Mouse (Mus musculus) olfactory bulb, adult 2 months (tissue): Measurements from ENCODE around the gene Nktr.

ENCODE experiments used
- CTCF ChIP-seq: fragments of 200-500 bp; IDR thresholded peaks from 2 replicates; pipeline ENCODE4 v1.5.1; 2012; ENCODE audit warnings: low read depth, mild to moderate bottlenecking, low read length, moderate library complexity; ENCODE audit not compliant: insufficient read depth
- POLR2A ChIP-seq: fragments of 200-500 bp; IDR thresholded peaks from 2 replicates; pipeline ENCODE4 v1.6.1; 2012; ENCODE audit warnings: mild to moderate bottlenecking, low read depth, low read length, moderate library complexity; ENCODE audit not compliant: insufficient read depth

GRCm38 (mm10) chr9:121697150-121698049 lies 21.6 kb upstream of the Nktr start:
- TF ChIP-seq CTCF (peak; percentile 100), POLR2A (no peak)
